Mouse (Mus musculus) liver, adult (tissue): ENCODE measurements at regions not wholly inside any gene's neighbourhood (a gene's known extent, or its start where the extent isn't known, plus 50 kb on each side); places are given as distances from the start of the nearest gene placed in this dataset.

Experiments used
- GATA4 ChIP-seq: IDR thresholded peaks from 2 replicates; pipeline ENCODE4 v1.6.1; 2014; ENCODE audit warnings: mild to moderate bottlenecking, low read length; ENCODE audit not compliant: insufficient replicate concordance

DNA sequence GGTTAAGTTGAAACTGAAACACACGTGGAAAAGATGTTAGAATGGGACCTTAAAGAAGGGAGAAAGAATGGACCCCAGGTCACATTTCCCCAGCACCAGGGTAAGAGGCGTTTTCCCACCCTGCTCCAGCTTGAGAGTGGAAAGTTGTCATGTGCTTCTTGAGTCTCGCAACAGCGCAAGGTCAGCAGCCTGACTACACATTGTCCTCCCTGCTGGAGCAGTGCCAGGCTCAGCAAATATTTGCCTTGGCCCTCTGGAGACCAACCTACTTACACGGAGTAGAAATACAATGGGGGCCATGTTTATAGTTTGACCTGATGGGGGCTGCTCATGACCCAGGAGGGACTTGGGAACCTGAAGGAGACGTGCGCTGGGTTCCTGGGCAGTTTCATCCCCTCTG is 121.1 kb downstream of the Sall1 start:
- TF ChIP-seq GATA4: no peak

GRCm38 (mm10) chr8:88921967-88922366 is 122.0 kb downstream of the Sall1 start:
- TF ChIP-seq GATA4: no peak

DNA sequence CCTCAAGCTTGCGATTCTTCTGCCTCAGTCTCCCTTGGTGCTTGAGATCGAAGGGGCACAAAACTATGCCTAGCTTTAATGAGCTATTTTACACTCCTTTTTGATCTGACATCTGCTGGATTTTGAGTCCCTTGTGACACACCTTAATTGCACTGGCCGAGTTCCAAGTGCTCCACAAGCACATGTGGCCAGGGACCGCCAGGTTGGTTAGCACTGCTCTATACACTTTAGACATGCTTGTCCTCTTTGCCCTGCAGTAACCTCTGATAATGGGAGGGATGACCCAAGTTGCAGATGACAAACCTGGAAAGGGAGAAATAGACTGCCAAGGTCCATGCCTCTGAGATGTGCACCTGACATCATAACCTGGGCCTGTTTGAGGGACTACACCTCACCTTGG is 124.7 kb downstream of the Sall1 start:
- TF ChIP-seq GATA4: no peak

- no peak for TF ChIP-seq GATA4
Measured at GRCm38 (mm10) chr8:88916064-88916463, 127.9 kb downstream of the Sall1 start.

DNA sequence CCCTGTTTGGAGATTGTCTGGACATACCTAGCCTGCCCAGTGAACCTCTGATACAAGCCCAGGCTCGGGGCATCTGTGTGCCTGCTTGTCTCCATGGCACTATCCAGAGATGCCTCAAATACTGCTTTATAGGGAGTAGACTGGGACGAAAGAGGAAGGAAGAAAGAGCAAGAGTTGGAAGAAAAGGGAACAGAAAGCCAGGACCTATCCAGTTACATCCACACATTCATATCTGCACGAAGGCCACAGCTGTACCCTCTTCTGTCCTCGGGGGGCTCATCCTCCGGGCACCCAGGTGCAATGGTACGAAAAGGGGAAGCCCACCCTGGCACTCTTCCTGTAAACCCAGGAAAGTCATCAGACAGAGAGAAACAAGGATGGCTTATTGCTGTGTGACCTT is 129.3 kb downstream of the Sall1 start:
- no peak for TF ChIP-seq GATA4

DNA sequence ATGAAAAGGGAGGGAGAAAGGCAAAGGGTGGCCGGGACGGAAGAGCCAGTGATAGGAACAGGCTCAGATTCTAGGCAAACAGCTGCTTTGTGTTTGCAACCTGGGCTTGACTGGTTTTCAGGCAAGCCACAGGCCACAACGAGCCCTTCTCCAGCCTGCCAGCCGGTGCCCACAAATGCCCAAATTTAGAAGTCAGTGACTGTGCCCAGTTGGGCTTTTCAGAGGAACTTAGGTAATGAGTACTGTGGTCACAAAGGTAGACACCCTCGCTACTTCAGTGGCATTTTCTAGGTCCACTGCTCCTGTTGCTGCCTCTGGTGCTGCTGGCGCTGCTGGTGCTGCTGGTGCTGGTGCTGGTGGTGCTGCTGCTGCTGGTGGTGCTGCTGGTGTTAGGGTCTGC is 129.8 kb downstream of the Sall1 start:
- no peak for TF ChIP-seq GATA4

GRCm38 (mm10) chr8:88906244-88906643 is 137.7 kb downstream of the Sall1 start:
- no peak for TF ChIP-seq GATA4

GRCm38 (mm10) chr8:88903094-88903493 is 140.9 kb downstream of the Sall1 start:
- TF ChIP-seq GATA4: no peak

GRCm38 (mm10) chr8:88883751-88884390 is 160.1 kb downstream of the Sall1 start:
- no peak for TF ChIP-seq GATA4

DNA sequence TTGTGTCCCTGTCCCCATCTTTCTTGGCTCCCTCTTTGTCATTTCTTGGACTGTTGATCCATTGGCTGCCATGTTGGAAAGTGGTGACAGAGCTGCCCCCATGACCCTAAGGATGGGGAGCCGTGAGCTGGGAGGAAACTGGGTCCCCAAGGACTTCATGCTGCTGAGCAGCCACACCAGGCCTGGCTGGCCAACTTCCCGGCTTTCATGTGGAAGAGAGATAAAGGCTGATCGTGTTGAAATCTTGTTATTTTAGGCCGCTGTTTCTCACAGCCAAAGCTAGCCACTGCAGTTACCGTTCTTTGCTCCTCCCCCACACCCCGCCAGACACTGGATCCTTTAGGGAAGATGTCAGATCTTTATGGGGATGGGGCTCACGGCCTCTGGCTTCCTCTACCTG is 164.1 kb downstream of the Sall1 start:
- TF ChIP-seq GATA4: peak; percentile 72; the same call in 1 of the 2 replicates

GRCm38 (mm10) chr8:88877921-88878320 is 166.0 kb downstream of the Sall1 start:
- no peak for TF ChIP-seq GATA4

- TF ChIP-seq GATA4: no peak
Measured at GRCm38 (mm10) chr8:88862846-88863455, 166.1 kb downstream of the Cyld start.

- TF ChIP-seq GATA4: no peak; the same call in 1 of the 2 replicates
Measured at GRCm38 (mm10) chr8:88857216-88857615, 160.4 kb downstream of the Cyld start.

DNA sequence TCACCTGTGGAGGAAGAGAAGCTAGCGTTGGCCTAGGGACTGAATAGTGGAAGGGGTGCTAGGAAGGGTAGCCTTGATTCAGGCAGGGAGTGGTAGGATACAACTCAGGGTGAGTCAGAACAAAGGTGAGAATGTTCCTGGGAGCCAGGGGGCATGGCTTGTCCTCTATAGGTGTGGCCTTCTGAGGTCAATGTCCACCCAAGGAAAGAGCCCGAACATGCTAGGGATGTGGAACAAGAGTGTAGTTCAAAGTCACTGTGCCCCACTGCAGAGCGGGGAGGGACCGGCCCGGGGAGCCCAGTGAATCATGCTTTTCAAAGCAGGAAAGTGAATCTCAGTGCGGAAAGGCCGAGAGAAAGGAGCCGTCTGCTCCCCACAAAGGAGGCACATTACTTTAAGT is 156.4 kb downstream of the Cyld start:
- TF ChIP-seq GATA4: no peak

DNA sequence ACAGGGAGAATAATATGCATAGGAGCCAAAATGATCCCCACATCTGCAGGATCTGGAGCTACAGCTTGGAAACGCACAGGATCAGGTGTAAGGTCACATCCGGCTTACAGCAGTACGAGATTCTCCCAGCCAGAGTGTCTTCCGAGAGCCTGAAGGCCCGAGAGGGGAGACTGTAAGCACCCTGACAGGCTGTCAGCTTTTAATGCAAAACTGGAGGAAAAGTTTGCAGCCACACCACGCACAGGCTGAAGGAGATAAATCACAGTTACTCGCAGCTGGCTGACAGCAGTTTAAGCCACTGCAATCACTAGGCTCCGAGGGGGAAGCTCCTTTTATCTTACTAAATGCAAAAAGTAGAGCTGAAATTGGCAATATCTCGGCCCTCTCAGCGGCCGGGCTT is 149.1 kb downstream of the Cyld start:
- TF ChIP-seq GATA4: no peak

DNA sequence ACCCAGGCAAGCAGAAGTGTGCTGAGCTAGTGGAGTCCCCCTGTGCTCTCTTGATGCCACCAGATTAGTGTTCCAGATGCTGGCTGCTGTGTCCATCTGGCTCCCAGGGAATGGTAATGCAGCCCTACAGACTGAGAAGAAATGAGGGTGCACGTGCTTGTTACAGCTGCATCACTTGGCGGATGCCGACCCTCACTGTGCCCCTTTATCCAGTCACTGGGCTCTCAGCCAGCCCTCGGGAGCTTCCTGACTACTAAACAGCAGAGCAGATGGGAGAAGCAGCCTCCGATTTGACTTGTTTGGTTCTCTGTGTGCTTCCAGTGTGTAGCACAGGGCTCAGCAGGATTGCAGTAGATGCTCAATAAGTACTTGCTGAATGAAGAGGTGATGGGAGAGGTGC is 147.5 kb downstream of the Cyld start:
- TF ChIP-seq GATA4: no peak

GRCm38 (mm10) chr8:88842451-88842850 is 145.6 kb downstream of the Cyld start:
- TF ChIP-seq GATA4: no peak
